Mouse (Mus musculus): ENCODE measurements around the gene Ing2. TPM values are rescaled to one million over a fixed set of nuclear protein-coding genes. Genes with fewer than 3 reads are reported as not detected.

Gene Ing2
- polyA plus RNA-seq, 1 experiment from 2014 or later: 7.5 TPM

- no peak overlapping the region for H3K27ac ChIP-seq
- no peak overlapping the region for H3K4me3 ChIP-seq
- no peak for ATAC-seq
- H3K9me3 ChIP-seq (replicated peaks): 0 out of 2 replicates have a peak, but pooled peaks cover 3% of the 10 kb centered on the region
- H3K36me3 ChIP-seq (ENCODE audit: poor library complexity, severe bottlenecking): no peaks in the 10 kb centered on the region
- no peaks in the 10 kb centered on the region for H3K27me3 ChIP-seq
- H3K9ac ChIP-seq: no peak overlapping the region
- WGBS: 60% methylated on average over 4 of the region's 4 CpGs
- peaks cover 5% of the 10 kb centered on the region for H3K4me1 ChIP-seq
- no peak overlapping the region for H3K4me2 ChIP-seq
These were observed 38.2 kb downstream of the Ing2 start for GRCm38 (mm10) chr8:47637152-47637551.

GRCm38 (mm10) chr8:47636032-47636431 lies 39.3 kb downstream of the Ing2 start:
- H3K4me2 ChIP-seq: no peak overlapping the region
- 82% methylated on average over 3 of the region's 3 CpGs for WGBS

GRCm38 (mm10) chr8:47634791-47635341 lies 40.5 kb downstream of the Ing2 start:
- Histone ChIP-seq H3K4me1 (no peaks in the 10 kb centered on the region), H3K9ac (no peak overlapping the region), H3K4me2 (no peak overlapping the region), H3K27ac (no peak overlapping the region), H3K9me3 (replicated peaks) (peaks cover 5% of the 10 kb centered on the region; the same call in 1 of the 2 replicates), H3K4me3 (no peak overlapping the region), H3K27me3 (no peaks in the 10 kb centered on the region), H3K36me3 (ENCODE audit: poor library complexity, severe bottlenecking) (no peaks in the 10 kb centered on the region)
- 49% methylated on average over 10 of the region's 10 CpGs for WGBS
- no peak for ATAC-seq

More at GRCm38 (mm10) chr8:47636032-47636431, 39.3 kb downstream of the Ing2 start:
- H3K4me1 ChIP-seq: no peaks in the 10 kb centered on the region
- H3K9me3 ChIP-seq (replicated peaks): peaks cover 4% of the 10 kb centered on the region; the same call in 1 of the 2 replicates
- H3K27ac ChIP-seq: no peak overlapping the region
- no peaks in the 10 kb centered on the region for H3K27me3 ChIP-seq
- 0 out of 2 replicates have a peak, but pooled peaks have one; percentile 33 for ATAC-seq
- H3K9ac ChIP-seq: no peak overlapping the region
- H3K4me3 ChIP-seq: no peak overlapping the region
- H3K36me3 ChIP-seq (ENCODE audit: poor library complexity, severe bottlenecking): no peaks in the 10 kb centered on the region

GRCm38 (mm10) chr8:47621144-47621543 lies 54.2 kb downstream of the Ing2 start:
- H3K9me3 ChIP-seq (replicated peaks): peaks cover 8% of the 10 kb centered on the region
- H3K4me2 ChIP-seq: no peak overlapping the region
- H3K9ac ChIP-seq: no peak overlapping the region
- no peaks in the 10 kb centered on the region for H3K36me3 ChIP-seq (ENCODE audit: poor library complexity, severe bottlenecking)
- H3K4me3 ChIP-seq: no peak overlapping the region
- no peak for ATAC-seq
- WGBS: 92% methylated on average over 1 of the region's 1 CpGs
- H3K27me3 ChIP-seq: no peaks in the 10 kb centered on the region
- no peaks in the 10 kb centered on the region for H3K4me1 ChIP-seq
- no peak overlapping the region for H3K27ac ChIP-seq

Other genes with a start within 250 kb of the Ing2 start
- 46.7 and 47.0 TPM in 2 replicates for gene Stox2, start 229.2 kb downstream of the Ing2 start, polyA plus RNA-seq (2015; fragmentation: Nextera tagmentation; extraction: Ambion mirVana)
- gene Trappc11, start 142.1 kb downstream of the Ing2 start, polyA plus RNA-seq (2015; fragmentation: Nextera tagmentation; extraction: Ambion mirVana): 34.4 and 40.1 TPM in 2 replicates
- gene Rwdd4a, start 141.9 kb downstream of the Ing2 start, polyA plus RNA-seq (2015; fragmentation: Nextera tagmentation; extraction: Ambion mirVana): 45.0 and 45.3 TPM in 2 replicates
- gene Cdkn2aip, start 38.4 kb upstream of the Ing2 start, polyA plus RNA-seq (2015; fragmentation: Nextera tagmentation; extraction: Ambion mirVana): 47.3 and 47.9 TPM in 2 replicates
- gene Cldn24, start 146.6 kb upstream of the Ing2 start, polyA plus RNA-seq (2015; fragmentation: Nextera tagmentation; extraction: Ambion mirVana): not detected in 2 replicates
- gene Cldn22, start 148.9 kb upstream of the Ing2 start, polyA plus RNA-seq (2015; fragmentation: Nextera tagmentation; extraction: Ambion mirVana): not detected in 2 replicates

All from forebrain, embryonic 13.5 days (tissue).